Mouse (Mus musculus): ENCODE measurements around the gene Zfp119b.

- TF ChIP-seq CTCF (IDR thresholded peaks at IDR 0.05; ENCODE audit: low read depth) (no peak), EP300 (IDR thresholded peaks at IDR 0.05; ENCODE audit: low read depth) (no peak)
Measured at GRCm38 (mm10) chr17:55949400-55949799, at the start of gene Zfp119b.

Measured in heart, postnatal 0 days (tissue).